Mouse (Mus musculus) hindbrain, embryonic 13.5 days (tissue): ENCODE results near the gene Prodh2. TPM values are rescaled to one million over a fixed set of nuclear protein-coding genes. Genes with fewer than 3 reads are reported as not detected.

ENCODE experiments used
- ATAC-seq: fragments of 200-750 bp; cut with Nextera tagmentation; 2 replicates; pipeline ENCODE4 v1.8.0; 2017; ENCODE audit warnings: moderate TSS enrichment; ENCODE audit not compliant: low FRiP score
- H3K27ac ChIP-seq: fragments of 300-500 bp; sonication (generic); 2 replicates; pipeline ENCODE4 v1.5.1; 2015; ENCODE audit warnings: inconsistent platforms, mild to moderate bottlenecking, moderate library complexity
- H3K27me3 ChIP-seq: fragments of 300-500 bp; sonication (generic); 2 replicates; pipeline ENCODE4 v1.6.1; 2015; ENCODE audit warnings: mild to moderate bottlenecking, inconsistent platforms
- H3K36me3 ChIP-seq: fragments of 300-500 bp; sonication (generic); 2 replicates; pipeline ENCODE4 v1.6.1; 2015; ENCODE audit warnings: mild to moderate bottlenecking, inconsistent platforms
- H3K4me1 ChIP-seq: fragments of 300-500 bp; sonication (generic); replicated peaks from 2 replicates; pipeline ENCODE4 v1.6.1; 2015; ENCODE audit warnings: inconsistent platforms
- H3K4me2 ChIP-seq: fragments of 300-500 bp; sonication (generic); 2 replicates; pipeline ENCODE4 v1.6.1; 2015; ENCODE audit warnings: inconsistent platforms, mild to moderate bottlenecking, moderate library complexity
- H3K4me3 ChIP-seq: fragments of 300-500 bp; sonication (generic); 2 replicates; pipeline ENCODE4 v1.5.1; 2015; ENCODE audit warnings: mild to moderate bottlenecking, inconsistent platforms
- H3K9ac ChIP-seq: fragments of 300-500 bp; sonication (generic); 2 replicates; pipeline ENCODE4 v1.6.1; 2015; ENCODE audit warnings: mild to moderate bottlenecking, inconsistent platforms
- H3K9me3 ChIP-seq: fragments of 300-500 bp; sonication (generic); 2 replicates; pipeline ENCODE4 v1.6.1; 2016; ENCODE audit warnings: inconsistent platforms
- whole genome bisulfite sequencing: fragments of 180-500 bp; shearing (Covaris S2); methylation state at CpG from one replicate; pipeline ENCODE4 v1.1.7; 2015; 5-methylcytosine and 5-hydroxymethylcytosine counted together
- microRNA-seq: library from miRNA; unstranded; fragments of <30 nt; microRNA quantifications from one replicate; pipeline ENCODE4, GENCODE M21; 2016
- polyA plus RNA-seq: library from polyadenylated mRNA; unstranded; fragments of >200 nt; fragmentation: Nextera tagmentation; extraction: Ambion mirVana; gene quantifications from 2 replicates; pipeline ENCODE4 v1.2.1, GENCODE M21; 2015

Gene Prodh2
- polyA plus RNA-seq, 1 experiment from 2014 or later, result not detected

DNA sequence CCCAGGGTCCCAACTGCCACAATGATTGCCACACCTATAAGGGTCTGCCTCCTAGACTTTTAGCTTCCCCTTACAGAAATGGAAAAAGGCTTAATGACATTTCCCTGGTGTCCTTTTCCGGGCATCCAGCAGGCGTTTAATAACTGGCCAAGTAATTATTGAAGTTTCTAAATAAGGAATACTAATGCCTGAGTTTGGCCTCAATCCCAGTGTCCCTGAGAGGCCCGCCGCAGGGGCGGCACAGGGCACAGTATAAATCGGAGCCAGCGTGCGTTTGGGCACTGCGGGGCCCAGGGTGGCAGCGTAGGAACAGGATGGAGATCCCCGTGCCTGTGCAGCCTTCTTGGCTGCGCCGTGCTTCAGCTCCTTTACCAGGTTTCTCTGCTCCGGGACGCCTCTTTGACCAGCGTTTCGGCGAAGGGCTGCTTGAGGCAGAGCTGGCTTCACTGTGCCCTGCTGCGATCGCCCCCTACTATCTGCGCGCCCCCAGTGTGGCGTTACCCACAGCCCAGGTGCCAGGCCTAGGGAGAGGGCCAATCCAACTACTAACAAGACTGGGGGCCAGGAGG, 59.7 kb downstream of the Prodh2 start:
- peaks cover 26% of the 10 kb centered on the region for H3K4me1 ChIP-seq
- no peak for ATAC-seq
- no peaks in the 10 kb centered on the region for H3K9me3 ChIP-seq
- peaks cover 46% of the 10 kb centered on the region for H3K36me3 ChIP-seq
- H3K9ac ChIP-seq, result peak overlapping the region; percentile 72
- peak overlapping the region; percentile 88 for H3K4me2 ChIP-seq
- H3K27ac ChIP-seq, result peak overlapping the region; percentile 78
- H3K4me3 ChIP-seq, result peak overlapping the region; percentile 59
- 8% methylated on average over 23 of the region's 23 CpGs for WGBS
- peaks cover 11% of the 10 kb centered on the region; the same call in 1 of the 2 replicates for H3K27me3 ChIP-seq

DNA sequence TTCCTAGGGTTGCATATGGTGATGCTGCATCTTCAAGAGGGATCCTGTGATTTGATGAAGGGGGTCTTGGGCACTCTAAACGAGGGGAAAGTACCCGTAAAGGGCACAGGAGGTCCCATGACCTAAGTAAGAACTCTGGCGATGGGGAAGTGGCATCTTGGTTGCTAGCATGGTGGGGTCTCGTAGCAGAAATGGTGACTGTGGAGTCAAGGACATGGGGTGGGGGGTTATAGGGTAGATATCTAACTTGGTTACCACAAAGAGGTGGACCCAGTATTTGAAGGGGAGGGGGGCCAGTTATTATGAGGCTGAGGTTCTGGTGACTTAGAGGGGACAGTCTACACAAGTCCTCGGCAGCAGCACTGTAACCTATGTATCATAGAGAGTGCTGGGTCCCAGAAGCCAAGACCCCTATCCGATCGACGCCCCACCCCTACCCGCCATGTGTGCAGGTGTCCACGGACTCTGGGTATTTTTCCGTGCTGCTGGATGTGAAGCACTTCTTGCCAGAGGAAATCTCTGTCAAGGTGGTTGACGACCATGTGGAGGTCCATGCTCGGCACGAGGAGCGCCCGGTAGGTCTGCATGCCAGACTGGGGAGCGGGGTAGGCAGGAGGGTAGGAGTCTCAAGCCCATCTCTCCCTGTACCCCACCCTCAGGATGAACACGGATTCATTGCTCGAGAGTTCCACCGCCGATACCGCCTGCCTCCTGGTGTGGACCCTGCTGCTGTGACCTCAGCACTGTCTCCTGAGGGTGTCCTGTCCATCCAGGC, 60.6 kb downstream of the Prodh2 start:
- peaks cover 11% of the 10 kb centered on the region; the same call in 1 of the 2 replicates for H3K27me3 ChIP-seq
- H3K27ac ChIP-seq, result no peak overlapping the region
- H3K4me3 ChIP-seq, result peak overlapping the region; percentile 59; the same call in 1 of the 2 replicates
- peak overlapping the region; percentile 88 for H3K4me2 ChIP-seq
- peaks cover 42% of the 10 kb centered on the region for H3K36me3 ChIP-seq
- 87% methylated on average over 22 of the region's 22 CpGs for WGBS
- H3K9ac ChIP-seq, result peak overlapping the region; percentile 72; the same call in 1 of the 2 replicates
- H3K9me3 ChIP-seq, result no peaks in the 10 kb centered on the region
- peaks cover 35% of the 10 kb centered on the region for H3K4me1 ChIP-seq
- no peak for ATAC-seq

DNA sequence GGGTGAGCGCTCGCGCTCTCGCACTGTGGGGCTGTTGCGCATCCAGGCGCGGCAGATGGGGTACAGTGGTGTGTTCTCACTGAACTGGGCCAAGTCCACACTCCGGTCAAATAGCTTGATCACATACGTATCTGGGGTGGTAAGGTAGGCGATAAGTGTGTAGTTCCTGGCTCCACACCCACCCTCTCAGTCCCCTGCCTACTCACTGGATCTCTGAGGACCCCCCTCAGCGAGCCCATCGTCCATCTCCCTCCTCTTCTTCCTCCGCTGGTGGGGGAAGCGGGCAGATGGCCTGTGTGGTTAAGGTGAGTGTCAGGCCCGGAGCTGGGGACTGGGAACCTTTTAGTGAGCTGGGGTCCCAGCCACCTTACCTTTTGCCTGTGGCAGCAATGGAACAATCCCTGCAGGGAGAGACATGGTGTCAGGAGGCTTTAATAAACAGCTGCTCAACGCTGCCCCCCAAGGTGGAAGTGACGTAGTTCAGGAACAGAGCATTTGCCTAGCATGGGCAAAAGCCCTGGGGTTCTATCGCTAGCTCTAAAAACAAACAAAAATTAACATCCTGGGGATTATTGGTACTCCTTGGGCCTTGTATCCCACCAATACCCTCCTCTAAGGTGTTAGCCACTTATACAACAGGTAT, 63.6 kb downstream of the Prodh2 start:
- H3K4me3 ChIP-seq, result no peak overlapping the region
- no peak overlapping the region for H3K4me2 ChIP-seq
- 97% methylated on average over 18 of the region's 18 CpGs for WGBS
- peaks cover 11% of the 10 kb centered on the region; the same call in 1 of the 2 replicates for H3K27me3 ChIP-seq
- H3K36me3 ChIP-seq, result peaks cover 39% of the 10 kb centered on the region
- H3K27ac ChIP-seq, result no peak overlapping the region
- no peak for ATAC-seq
- H3K9ac ChIP-seq, result no peak overlapping the region
- H3K9me3 ChIP-seq, result no peaks in the 10 kb centered on the region
- peaks cover 45% of the 10 kb centered on the region for H3K4me1 ChIP-seq

DNA sequence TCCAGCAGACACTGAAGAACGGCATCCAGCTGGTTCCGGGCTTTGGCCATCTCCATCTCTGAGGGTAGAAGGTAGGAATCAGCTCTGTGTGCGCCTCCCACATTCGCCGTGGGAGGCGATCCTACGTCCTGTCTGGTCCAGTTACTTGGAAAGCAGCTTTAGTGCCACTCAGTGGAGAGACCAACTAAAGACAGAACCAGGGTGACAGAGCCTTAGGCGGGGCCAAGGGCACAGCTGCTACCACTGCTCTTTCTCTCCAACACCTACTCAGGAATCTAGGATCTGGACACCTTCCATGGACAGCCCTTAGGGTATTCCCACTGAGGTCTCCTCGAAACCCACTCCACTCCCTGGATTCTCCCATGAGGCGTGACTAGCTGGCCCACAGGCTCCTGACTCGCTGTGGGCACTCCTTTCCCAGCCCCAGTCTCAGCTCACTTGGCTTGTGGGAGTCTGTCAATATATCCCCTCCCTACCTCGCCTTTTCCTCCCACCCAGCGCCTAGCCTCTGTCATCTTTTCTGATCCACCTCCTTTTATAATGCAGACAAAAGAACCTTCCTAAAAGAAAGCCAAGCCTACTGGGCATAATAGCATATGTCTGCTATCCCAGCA, 64.6 kb downstream of the Prodh2 start:
- H3K27ac ChIP-seq, result no peak overlapping the region
- no peaks in the 10 kb centered on the region for H3K9me3 ChIP-seq
- H3K27me3 ChIP-seq, result peaks cover 11% of the 10 kb centered on the region; the same call in 1 of the 2 replicates
- peak overlapping the region; percentile 88 for H3K9ac ChIP-seq
- no peak for ATAC-seq
- 0 out of 2 replicates have a peak overlapping the region, but pooled peaks have one; percentile 61 for H3K4me3 ChIP-seq
- peaks cover 39% of the 10 kb centered on the region for H3K36me3 ChIP-seq
- 87% methylated on average over 13 of the region's 13 CpGs for WGBS
- peak overlapping the region; percentile 91 for H3K4me2 ChIP-seq
- peaks cover 43% of the 10 kb centered on the region for H3K4me1 ChIP-seq

DNA sequence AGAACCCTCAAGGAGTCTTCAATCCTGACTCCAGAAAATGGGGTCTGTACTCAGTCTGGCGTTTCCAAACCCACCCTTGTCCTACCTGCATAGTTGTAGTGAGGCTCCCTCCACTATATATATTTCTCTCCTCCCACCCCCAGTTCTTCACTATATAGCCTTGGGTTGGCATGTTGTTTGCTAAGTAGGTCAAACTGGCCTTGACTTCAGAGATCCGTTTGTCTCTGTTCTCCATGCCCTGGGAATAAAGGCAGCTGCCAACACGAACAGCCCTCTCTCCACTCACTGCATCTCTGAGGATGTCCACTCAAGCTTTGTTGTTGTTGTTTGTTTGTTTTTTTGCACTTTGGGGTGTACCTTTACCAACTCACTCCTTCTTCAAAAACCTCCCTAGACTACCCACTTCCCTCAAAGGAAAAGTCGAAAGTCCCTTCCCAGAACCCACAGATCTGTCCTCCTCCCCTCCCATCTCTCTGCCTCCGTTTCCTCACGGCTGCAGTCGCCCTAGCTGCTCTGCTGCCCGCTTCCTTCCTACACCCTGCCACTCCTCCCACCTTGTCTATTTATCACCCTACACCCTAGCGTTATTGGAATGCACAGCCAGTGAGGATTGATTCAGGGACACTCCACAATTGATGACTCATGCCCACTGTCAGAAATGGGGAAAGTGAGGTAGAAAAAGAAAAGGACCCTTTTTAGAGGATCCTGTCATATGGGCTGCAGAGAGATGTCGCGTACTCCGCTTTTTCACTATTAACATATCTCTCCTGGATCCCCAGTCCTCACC, 65.4 kb downstream of the Prodh2 start:
- Histone ChIP-seq H3K36me3 (peaks cover 39% of the 10 kb centered on the region), H3K9me3 (no peaks in the 10 kb centered on the region), H3K4me1 (peaks cover 38% of the 10 kb centered on the region), H3K27ac (peak overlapping the region; percentile 41), H3K4me3 (peak overlapping the region; percentile 61), H3K27me3 (peaks cover 8% of the 10 kb centered on the region; the same call in 1 of the 2 replicates), H3K4me2 (peak overlapping the region; percentile 91), H3K9ac (peak overlapping the region; percentile 88)
- 16% methylated on average over 12 of the region's 12 CpGs for WGBS
- ATAC-seq, result no peak

DNA sequence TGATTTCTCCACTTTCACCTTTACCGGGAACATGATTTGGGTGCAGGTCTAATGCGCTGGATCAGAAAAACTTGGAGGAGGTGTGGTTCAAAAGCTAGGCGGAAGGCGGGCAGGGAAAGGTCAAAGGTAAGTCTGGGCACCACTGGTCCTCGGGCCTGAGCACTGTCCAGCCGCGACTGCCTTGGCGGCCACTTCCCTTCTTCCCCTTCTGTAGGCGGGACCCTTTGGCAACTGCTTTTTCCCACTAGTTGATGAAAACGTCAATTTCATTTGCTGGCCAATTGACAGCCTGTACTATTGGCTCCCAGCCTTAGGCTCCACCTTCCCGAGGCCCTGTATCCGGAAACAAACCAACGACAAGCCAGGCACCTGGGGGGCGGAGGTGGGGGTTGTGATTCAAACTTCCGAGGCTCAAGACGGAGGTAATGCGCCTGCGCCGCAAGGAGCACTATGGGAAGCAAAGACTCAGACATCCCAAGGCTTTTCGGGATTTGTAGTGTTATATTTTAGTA, 66.1 kb downstream of the Prodh2 start, which contains the start of gene Lin37:
Gene Lin37, minus strand, starts transcription at position 396 of the 512 bp plus-strand sequence.
- H3K27me3 ChIP-seq, result peaks cover 1% of the 10 kb centered on the region; the same call in 1 of the 2 replicates
- H3K9me3 ChIP-seq, result no peaks in the 10 kb centered on the region
- peak within 1 kb of the TSS; percentile 88 for H3K9ac ChIP-seq
- ATAC-seq, result peak; percentile 86
- peak within 1 kb of the TSS; percentile 91 for H3K4me2 ChIP-seq
- peaks cover 41% of the 10 kb centered on the region for H3K4me1 ChIP-seq
- H3K4me3 ChIP-seq, result peak within 1 kb of the TSS; percentile 61
- peaks cover 33% of the 10 kb centered on the region for H3K36me3 ChIP-seq
- under 1% methylated on average over 20 of the region's 20 CpGs for WGBS
- H3K27ac ChIP-seq, result peak within 1 kb of the TSS; percentile 41

DNA sequence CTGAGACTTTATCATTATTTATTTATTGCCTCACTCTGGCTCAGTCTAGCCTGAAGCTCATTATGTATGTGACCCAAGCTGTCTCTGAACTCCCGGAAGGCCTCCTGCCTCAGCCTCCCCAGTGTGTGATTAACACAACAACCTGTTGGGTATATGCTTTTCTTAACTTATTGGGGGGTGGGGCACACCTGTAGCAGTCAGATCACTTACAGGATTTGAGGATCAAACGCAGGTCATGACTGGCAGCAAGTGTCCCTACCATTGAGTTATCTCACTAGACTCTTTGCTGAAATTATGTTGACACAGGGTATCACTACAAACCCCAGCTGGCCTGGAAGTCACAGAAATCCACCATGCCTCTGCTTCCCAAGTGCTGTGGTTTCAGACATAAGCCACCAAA, 66.9 kb downstream of the Prodh2 start:
- Histone ChIP-seq H3K27ac (peak overlapping the region; percentile 24; the same call in 1 of the 2 replicates), H3K27me3 (no peaks in the 10 kb centered on the region), H3K4me1 (peaks cover 42% of the 10 kb centered on the region), H3K36me3 (peaks cover 28% of the 10 kb centered on the region), H3K9ac (no peak overlapping the region), H3K9me3 (no peaks in the 10 kb centered on the region), H3K4me3 (no peak overlapping the region; the same call in 1 of the 2 replicates), H3K4me2 (peak overlapping the region; percentile 91)
- no peak for ATAC-seq
- 76% methylated on average over 2 of the region's 2 CpGs for WGBS

DNA sequence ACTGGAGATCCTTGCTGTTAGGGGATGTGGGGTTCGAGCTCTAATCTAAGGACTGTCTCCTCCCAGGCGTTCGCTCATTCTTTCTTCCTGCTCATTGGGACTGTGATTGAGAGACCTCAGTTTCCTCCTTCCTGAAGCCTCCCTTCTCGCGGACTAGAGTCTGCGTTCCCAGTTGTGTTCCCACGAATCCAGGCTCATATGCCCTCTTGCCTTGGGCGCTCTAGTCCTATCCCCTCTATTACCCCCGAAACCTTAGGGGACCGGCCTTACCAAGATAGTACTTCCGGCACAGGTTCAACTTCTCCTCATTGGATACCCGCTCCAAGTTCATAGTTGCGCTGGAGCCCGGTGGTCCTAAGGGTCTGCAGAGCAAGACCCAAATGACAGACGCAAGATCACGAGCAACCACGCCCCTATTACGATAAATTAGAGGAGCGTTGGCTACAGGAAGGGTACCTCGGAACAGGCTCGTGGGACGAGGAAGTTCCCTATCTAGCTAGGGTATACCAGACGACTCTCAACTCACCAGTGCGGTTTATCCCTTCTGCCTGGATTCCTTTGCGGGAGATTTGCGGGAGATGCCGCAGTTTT, 69.2 kb downstream of the Prodh2 start:
- no peaks in the 10 kb centered on the region for H3K9me3 ChIP-seq
- no peaks in the 10 kb centered on the region for H3K27me3 ChIP-seq
- WGBS, result 1% methylated on average over 27 of the region's 27 CpGs
- H3K36me3 ChIP-seq, result peaks cover 28% of the 10 kb centered on the region
- H3K4me1 ChIP-seq, result peaks cover 39% of the 10 kb centered on the region
- H3K9ac ChIP-seq, result peak overlapping the region; percentile 70
- peak overlapping the region; percentile 73 for H3K4me2 ChIP-seq
- H3K27ac ChIP-seq, result peak overlapping the region; percentile 76
- peak overlapping the region; percentile 75 for H3K4me3 ChIP-seq
- ATAC-seq, result no peak

Small RNA genes within 50 kb of the gene (microRNA-seq; reads per million reads assigned to microRNA genes)
- not detected for gene Gm38670

Other genes starting within 250 kb of the Prodh2 start
- 0.43 and 0.66 TPM in 2 replicates for gene Thap8, start 213.5 kb upstream of the Prodh2 start, polyA plus RNA-seq
- gene Wdr62, start 213.2 kb upstream of the Prodh2 start, polyA plus RNA-seq, result 3.1 and 4.3 TPM in 2 replicates
- gene Clip3, start 201.9 kb upstream of the Prodh2 start, polyA plus RNA-seq, result 84.2 and 90.1 TPM in 2 replicates
- gene Alkbh6, start 184.9 kb upstream of the Prodh2 start, polyA plus RNA-seq, result 118 and 126 TPM in 2 replicates
- 13.1 and 16.8 TPM in 2 replicates for gene Syne4, start 178.8 kb upstream of the Prodh2 start, polyA plus RNA-seq
- 0.36 TPM in 1 of 2 replicates, not detected in the other for gene E130208F15Rik, start 171.9 kb upstream of the Prodh2 start, polyA plus RNA-seq
- 21.4 and 21.6 TPM in 2 replicates for gene Sdhaf1, start 169.7 kb upstream of the Prodh2 start, polyA plus RNA-seq
- 13.2 and 13.4 TPM in 2 replicates for gene Lrfn3, start 130.8 kb upstream of the Prodh2 start, polyA plus RNA-seq
- gene Tyrobp, start 79.9 kb upstream of the Prodh2 start, polyA plus RNA-seq, result 29.8 and 38.1 TPM in 2 replicates
- gene Hcst, start 73.8 kb upstream of the Prodh2 start, polyA plus RNA-seq, result 0.52 and 0.88 TPM in 2 replicates
- gene Nfkbid, start 71.9 kb upstream of the Prodh2 start, polyA plus RNA-seq, result 2.0 TPM in 2 replicates
- 583 and 599 TPM in 2 replicates for gene Aplp1, start 48.1 kb upstream of the Prodh2 start, polyA plus RNA-seq
- gene Kirrel2, start 35.9 kb upstream of the Prodh2 start, polyA plus RNA-seq, result 6.6 and 10.0 TPM in 2 replicates
- 0.94 and 1.8 TPM in 2 replicates for gene Nphs1, start 35.3 kb upstream of the Prodh2 start, polyA plus RNA-seq
- 103 and 111 TPM in 2 replicates for gene Arhgap33, start 41.4 kb downstream of the Prodh2 start, polyA plus RNA-seq
- gene Hspb6, start 58.6 kb downstream of the Prodh2 start, polyA plus RNA-seq, result 7.8 and 7.9 TPM in 2 replicates
- gene Proser3, start 58.7 kb downstream of the Prodh2 start, polyA plus RNA-seq, result 8.1 and 8.4 TPM in 2 replicates
- gene Lin37, start 66.2 kb downstream of the Prodh2 start, polyA plus RNA-seq, result 51.7 and 57.9 TPM in 2 replicates
- 98.9 and 105 TPM in 2 replicates for gene U2af1l4, start 69.7 kb downstream of the Prodh2 start, polyA plus RNA-seq
- gene Gm49396, start 69.7 kb downstream of the Prodh2 start, polyA plus RNA-seq, result 15.4 and 19.8 TPM in 2 replicates
- 134 and 139 TPM in 2 replicates for gene Psenen, start 70.0 kb downstream of the Prodh2 start, polyA plus RNA-seq
- 5.3 and 6.1 TPM in 2 replicates for gene Igflr1, start 71.8 kb downstream of the Prodh2 start, polyA plus RNA-seq
- 10.7 and 11.3 TPM in 2 replicates for gene Kmt2b, start 95.1 kb downstream of the Prodh2 start, polyA plus RNA-seq
- 0.21 and 0.25 TPM in 2 replicates for gene Zbtb32, start 105.3 kb downstream of the Prodh2 start, polyA plus RNA-seq
- gene Upk1a, start 119.2 kb downstream of the Prodh2 start, polyA plus RNA-seq, result 0.49 and 0.63 TPM in 2 replicates
- gene Cox6b1, start 132.5 kb downstream of the Prodh2 start, polyA plus RNA-seq, result 1,107 TPM in 2 replicates
- not detected in 2 replicates for gene Etv2, start 142.2 kb downstream of the Prodh2 start, polyA plus RNA-seq
- 137 and 140 TPM in 2 replicates for gene Rbm42, start 156.7 kb downstream of the Prodh2 start, polyA plus RNA-seq
- gene Haus5, start 171.4 kb downstream of the Prodh2 start, polyA plus RNA-seq, result 23.2 and 27.1 TPM in 2 replicates
- not detected in 2 replicates for gene Pmis2, start 178.0 kb downstream of the Prodh2 start, polyA plus RNA-seq
- not detected in 2 replicates for gene 2200002J24Rik, start 205.3 kb downstream of the Prodh2 start, polyA plus RNA-seq
- 1.2 and 1.6 TPM in 2 replicates for gene Atp4a, start 218.6 kb downstream of the Prodh2 start, polyA plus RNA-seq
- 232 and 243 TPM in 2 replicates for gene Tmem147, start 235.9 kb downstream of the Prodh2 start, polyA plus RNA-seq